Mouse (Mus musculus) CD4-positive, CD25-positive, alpha-beta regulatory T cell, adult 4 months (primary cell): ENCODE measurements around the gene Smpd2. TPM values are rescaled to one million over a fixed set of nuclear protein-coding genes. Genes with fewer than 3 reads are reported as not detected.

Source experiments
- ATAC-seq: one replicate; pipeline ENCODE4 v1.8.0; 2017
- polyA plus RNA-seq, 2 experiments: library from polyadenylated mRNA; unstranded; fragments of 100-300 nt; shearing (Covaris generic); gene quantifications; one replicate each; pipeline ENCODE4 v1.2.1; 2017

The Smpd2 gene
- polyA plus RNA-seq, 2 experiments from 2014 or later, result 34.8 to 42.2 TPM

DNA sequence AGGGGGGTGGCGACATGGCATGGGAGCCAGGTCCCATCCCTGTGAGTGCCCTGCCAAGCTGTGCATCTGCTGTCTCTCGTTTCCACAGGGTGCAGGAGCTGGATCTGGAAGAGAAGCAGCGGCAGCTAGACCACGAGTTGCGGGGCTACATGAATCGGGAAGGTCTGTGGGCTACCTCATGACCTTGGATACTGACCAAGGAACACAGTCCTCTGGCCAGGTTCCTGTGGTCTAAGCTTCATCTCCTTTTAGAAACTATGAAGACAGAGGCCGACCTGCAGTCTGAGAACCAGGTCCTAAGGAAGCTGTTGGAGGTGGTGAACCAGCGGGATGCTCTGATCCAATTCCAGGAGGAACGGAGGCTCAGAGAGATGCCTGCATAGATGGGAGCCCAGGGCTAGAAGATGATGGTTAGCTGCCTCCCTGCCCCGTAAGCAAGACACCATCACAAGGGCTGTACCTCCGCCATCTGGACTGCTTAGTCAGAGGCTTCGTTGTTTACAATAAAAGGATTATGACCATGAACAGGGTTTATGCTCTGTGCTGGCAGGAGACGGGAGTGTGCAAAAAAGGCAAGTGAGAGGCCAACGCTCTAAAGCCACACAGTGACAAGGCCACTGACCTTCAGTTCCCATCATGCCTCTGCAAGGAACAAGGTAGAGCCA lies 3.5 kb downstream of the Smpd2 start:
- ATAC-seq, result no peak

DNA sequence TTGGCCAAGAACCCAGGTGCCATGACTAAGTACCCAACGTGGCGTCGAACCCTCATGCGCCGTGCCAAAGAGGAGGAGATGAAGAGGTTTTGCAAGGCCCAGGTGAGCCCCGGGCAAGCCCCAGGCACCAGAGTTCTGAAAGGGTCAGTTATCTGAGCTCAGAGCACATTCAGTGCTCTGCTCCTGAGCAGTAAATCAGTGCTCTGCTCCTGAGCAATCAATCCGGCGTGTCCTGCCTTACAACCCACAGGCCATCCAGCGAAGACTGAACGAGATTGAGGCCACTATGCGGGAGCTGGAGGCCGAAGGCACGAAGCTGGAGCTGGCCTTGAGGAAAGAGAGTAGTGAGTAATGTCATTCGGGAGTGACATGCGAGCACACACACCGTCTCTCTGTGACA lies 4.4 kb downstream of the Smpd2 start:
- no peak for ATAC-seq

DNA sequence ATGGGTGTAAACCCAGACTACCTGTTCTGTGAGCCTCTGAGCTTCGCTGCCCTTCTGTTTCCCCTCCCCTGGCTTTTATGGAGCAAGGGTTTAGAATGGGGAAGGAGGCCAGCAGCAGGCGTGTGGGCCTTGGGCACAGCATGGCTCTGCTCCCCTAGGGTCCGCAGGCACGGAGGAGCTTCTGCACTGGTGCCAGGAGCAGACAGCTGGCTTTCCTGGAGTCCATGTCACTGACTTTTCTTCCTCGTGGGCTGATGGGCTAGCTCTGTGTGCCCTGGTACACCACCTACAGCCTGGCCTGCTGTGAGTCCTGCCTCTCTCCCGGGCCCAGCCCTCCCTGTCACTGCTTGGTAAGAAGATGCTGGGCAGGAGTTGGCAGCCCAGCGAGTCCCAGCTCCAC lies 7.7 kb downstream of the Smpd2 start:
- ATAC-seq, result no peak

DNA sequence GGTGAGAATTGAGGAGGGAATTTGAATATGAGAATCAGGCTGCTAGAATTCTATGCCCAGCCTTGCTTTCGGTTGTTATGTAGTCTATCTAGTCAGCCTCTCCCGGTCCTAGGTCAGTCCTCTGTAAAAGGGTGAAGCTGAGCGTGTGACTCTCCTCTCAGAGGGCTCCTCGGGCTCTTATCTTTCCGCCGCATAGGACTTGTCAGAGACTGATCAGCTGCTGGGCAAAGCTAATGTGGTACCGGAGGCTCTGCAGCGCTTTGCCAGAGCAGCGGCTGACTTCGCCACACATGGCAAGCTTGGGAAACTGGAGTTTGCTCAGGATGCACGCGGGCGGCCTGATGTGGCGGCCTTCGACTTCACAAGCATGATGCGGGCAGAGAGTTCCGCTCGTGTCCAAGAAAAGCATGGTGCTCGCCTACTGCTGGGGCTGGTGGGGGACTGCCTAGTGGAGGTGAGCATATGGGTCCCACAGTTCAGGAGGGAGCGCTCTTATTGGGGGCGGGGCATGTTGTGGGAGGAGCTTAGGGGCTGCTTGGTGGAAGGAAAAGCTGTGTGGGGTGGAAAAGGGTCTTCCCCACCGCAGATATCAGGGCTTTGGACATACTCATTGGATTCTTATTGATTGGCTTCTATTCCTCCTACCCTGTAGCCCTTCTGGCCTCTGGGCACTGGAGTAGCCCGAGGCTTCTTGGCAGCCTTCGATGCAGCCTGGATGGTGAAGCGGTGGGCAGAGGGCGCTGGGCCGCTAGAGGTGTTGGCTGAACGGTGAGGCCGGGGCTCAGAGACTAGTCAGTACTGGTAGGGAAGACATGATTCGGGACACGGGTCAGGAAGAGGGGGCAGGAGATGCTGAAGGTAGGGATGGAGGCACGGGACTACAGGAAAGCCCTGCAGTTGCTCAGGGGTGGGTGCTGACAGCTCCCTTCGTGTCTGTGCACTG lies 9.0 kb downstream of the Smpd2 start:
- no peak for ATAC-seq

DNA sequence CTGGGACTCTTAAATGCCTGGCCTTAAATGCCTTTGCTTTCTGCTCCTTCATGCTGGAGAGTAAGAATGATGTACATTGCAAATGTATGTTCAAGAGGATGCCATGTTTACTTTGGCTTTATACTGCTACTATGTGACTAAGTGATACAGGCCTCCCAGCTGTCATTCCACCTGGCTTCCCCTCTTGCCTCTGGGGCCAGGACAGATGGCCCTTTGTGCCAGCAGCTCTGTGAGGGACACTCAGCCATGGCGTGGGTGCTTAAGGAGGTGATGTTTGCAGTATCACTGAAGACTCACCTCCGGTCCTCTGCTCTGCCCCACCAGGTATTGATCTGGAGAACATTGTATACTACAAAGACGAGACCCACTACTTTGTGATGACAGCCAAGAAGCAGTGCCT lies 10.2 kb downstream of the Smpd2 start:
- no peak for ATAC-seq

DNA sequence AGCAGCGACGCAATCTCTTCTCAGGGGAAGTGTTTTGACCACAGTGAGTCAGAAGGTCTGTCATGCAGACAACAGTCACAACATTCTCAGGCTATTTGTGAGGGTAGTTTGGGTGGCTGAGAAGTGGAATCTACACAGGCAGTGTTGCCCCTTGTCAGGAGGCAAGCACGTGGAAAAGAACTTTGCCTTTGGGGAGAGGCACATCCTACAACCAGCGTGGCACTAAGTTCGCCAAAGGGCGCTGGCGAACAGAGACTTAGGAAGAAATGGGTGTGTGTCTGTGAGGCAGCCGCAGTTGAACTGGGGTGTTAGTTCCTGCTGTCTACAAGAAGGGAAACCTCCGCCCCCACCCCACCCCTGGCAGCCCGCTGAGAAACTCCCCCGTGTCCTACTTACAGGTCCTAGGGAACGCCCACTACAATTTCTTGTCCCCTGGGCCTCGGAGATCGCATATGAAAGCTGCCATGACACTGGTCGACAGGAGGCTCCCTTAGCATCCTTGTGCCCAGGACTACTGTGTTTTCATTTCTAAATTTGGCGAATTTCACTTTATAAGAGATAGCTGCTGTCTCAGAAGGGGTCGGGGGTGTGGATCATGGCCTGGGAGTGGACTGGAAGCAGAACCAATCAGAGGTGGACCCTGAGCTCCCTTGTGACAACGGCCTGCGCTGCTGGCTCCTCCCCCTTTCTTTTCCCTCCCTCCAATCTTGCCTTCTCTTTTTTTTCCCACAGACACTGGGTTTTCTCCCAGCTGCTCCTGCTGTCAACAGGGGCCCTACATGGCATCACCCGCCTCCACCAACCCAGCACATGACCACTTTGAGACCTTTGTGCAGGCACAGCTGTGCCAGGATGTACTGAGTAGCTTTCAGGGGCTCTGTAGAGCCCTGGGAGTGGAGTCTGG lies 12.6 kb downstream of the Smpd2 start:
- peak; percentile 50 for ATAC-seq

DNA sequence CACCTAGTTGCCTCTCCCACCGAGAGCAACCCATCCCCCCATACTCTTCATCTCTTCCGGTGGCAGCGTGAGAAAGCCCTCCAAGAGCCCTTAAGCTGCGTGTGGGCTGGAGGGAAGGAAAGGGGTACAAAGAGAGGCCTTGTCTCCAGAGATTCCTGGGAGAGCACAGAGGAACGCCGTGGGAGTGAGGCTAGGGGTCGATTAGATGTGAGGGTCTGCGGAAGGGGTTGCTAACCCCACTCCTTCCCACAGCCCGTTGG lies 13.2 kb downstream of the Smpd2 start:
- ATAC-seq, result peak; percentile 20

DNA sequence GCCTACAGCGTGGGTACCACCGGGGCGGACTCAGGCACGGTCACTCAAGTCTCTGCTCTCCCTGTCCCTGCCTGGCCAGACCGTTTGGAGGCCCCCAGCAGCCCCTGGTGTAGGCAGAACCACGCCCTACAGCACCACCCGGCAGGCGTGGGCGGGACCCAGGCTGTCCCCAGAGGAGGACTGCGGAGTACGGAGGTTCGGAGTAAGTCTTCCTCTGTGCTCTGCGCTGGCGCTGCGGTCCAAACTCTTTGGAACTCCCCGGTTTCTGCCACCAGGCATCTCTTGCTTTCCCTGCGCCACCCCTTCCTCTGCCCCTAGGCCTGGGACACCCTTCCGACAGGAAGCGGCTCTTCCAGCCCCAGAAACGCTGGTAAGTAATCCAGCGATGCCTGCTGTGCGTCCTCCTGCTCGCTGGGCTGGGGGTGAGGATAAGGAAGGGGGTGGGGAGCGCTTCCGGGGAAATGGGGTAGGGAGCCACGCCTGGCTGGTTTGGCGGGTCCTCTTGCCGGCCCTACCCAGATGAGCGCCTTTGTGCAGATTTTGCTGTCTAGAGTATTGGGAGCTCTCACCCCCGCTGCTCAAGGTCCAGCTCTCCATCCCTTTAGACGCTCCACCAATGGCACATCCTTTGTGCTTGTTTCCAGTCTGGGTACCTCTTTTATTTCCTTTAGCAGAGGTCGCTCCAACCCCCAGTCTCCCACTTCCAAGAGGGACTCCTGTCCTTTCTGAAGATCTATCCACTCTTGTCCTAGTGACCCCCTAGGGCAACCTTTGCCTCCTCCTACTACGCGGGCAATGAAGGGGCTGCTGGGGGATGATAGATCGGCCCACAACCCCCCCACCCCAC lies 13.8 kb downstream of the Smpd2 start, which contains the start of gene Mical1:
Gene Mical1, plus strand, starts transcription at position 144 of the 847 bp plus-strand sequence.
- ATAC-seq, result peak; percentile 50

DNA sequence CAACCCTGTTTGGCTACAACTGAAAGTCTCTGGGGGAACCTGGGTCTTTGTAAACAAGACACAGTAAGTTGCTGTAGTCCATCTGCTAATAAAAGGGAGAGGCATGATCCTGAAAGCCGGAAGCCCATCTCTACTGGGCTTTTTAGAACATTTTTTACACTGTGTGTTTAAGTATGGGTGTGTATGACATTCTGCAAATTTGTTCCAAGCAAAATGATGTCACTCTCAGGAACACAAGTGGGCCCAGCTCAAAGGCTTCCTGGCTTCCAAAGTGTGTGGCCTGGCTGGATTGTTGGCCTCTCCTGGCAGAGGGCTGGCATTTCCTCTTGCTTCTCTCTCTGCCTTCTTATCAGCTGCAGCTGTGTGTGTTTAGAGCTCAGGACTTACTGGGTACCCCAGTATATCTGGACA lies 15.2 kb downstream of the Smpd2 start:
- ATAC-seq, result no peak

DNA sequence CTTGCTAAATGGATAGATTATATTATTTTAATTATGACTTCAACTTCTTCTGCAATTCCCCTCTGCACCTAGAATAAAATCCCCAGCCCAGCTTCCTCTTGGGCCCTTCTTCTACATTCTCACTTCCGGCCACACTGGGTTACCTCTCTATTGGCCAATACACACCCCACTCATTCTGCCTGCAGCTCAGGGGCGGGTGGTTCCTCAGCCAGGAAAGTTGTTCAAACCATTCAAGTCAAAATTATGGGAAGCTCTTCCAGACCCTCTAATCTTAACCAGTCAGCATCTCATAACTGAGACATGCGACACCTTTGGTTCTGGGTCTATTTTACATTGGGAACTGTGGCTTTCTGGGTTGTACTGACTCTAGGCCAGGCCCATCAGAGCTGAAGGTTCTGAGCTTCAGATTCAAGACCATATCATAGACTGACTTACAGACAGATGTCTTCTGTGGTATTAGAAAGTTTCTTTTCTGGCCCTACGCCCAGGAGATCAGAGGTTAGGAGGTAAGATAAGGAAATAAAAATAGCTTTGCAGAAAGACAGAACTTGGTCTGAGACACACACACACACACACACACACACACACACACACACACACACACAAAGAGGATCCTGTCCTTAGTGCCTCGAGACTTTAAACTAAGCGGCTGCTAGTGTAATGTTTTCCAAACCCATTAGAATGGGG lies 16.2 kb downstream of the Smpd2 start:
- ATAC-seq, result peak; percentile 40

DNA sequence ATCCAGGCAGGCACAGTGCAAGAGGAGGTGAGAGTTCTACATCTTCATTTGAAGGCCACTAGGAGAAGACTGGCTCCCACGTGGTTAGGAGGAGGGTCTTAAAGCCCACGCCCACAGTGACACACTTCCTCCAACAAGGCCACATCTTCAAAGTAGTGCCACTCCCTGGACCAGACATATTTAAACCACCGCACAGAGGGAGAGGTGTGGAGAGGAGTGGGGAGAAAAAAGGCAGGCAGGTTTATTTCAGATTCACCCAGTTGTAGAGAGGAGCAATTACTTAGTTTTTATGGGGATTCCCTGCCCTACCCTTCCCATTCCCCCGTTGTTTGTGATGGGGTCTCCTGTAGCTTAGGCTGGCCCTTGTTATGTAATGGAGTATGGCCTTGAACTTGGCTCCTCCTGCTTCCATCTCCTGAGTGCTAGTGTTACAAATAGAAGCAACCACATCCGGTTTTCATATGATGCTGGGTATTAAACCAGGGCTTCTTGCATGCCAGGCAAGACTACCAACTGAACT lies 17.1 kb downstream of the Smpd2 start:
- ATAC-seq, result peak; percentile 27

DNA sequence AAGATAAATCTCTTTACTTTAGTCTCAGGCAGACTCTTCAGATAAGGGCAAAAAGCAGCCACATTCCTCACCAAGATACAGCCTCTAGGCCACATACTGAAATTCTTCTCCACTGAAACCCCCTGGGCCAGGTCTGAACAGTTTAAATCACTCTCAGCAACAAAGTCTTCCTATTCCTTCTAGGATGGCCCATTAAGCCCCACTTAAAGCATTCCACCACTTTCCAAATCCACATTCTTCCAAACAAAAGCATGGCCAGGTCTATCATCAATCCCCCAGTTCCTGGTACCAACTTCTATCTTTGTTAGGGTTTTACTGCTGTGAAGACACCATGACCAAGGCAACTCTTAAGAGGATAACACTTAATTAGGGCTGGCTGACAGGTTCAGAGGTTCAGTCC lies 17.6 kb downstream of the Smpd2 start:
- no peak for ATAC-seq

DNA sequence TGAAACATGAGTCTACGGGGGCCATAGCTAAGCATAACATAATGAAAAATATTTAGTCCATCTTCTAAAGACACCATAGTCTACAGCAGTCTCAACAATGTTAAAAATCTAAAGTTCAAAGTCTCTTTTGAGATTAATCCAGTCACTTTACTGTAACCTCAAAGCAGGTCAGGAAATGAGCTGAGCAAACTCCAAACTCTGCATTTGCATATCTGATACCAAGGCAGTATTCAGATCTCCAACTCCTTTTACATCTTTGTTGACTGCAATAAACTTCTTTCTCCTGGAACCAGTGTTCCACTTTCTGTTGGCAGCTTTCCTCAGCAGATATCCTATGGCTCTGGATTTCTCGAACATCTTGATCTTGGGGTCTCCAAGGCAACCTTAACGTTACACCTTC lies 19.5 kb downstream of the Smpd2 start:
- no peak for ATAC-seq

DNA sequence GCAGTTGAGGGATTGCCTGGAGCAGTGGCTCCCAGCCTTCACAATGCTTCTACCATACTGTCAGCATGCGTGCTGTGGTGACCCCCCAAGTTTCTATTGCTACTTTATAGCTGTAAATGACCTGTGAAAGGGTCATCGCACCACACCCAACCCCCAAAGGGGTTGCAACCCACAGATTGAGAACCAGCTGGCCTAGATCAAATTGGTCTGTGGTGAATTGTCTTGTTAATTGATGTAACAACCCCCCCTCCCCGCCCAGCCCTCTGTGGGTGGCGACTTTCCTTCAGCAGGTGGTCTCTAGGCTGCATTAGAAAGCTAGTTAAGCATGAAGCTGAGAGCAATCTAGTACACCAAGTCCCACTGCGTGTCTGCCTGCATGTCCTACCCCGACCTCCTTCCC lies 22.8 kb downstream of the Smpd2 start:
- no peak for ATAC-seq

DNA sequence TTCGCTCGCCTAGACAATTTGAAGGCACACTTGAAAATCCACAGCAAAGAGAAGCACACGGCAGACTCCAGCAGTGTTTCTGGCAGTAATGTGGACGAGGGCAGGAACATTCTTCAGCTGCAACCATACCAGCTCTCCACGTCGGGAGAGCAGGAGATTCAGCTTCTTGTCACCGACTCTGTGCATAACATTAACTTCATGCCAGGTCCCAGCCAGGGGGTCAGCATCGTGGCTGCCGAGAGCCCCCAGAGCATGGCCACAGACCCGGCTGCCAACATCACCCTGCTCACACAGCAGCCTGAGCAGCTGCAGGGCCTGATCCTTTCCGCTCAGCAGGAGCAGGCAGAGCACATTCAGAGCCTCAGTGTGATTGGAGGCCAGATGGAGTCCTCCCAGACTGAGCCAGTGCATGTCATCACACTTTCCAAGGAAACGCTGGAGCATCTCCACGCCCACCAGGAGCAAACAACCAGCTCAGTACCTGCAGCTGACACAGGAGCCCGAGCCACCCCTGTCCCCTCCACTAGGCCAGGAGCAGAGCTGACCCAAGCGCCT lies 25.7 kb downstream of the Smpd2 start:
- no peak for ATAC-seq

DNA sequence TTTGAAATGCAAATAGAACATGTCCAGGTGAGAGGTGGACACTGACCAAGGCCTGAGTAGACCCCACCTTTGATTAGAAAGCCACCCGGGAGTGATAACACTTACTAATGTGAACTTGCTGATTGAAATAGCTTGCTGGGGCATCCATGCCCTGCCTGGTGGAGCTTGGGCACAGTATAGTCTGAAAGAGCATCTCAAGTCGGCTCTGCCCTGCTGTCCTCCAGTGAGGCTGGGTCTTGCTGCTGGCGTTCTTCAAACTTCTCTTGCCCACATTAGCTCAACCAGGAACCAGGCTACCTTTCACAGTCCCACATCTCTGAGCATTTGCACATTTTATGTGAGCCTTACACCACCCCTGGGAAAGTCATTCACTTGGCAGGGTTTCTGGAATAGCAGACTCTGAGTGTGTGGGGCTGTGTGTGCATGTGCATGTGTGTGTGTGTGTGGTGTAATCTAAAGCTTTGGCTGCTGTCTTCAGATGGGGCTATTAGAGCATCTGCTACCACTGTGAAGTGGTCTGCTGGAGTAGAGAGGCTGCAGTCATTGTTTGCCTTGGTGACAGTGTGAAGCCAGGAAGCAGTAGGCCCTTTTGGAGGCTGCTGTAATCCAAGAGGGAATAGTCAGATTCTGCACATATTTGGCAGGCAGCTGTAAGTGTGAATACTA lies 29.0 kb downstream of the Smpd2 start:
- no peak for ATAC-seq

DNA sequence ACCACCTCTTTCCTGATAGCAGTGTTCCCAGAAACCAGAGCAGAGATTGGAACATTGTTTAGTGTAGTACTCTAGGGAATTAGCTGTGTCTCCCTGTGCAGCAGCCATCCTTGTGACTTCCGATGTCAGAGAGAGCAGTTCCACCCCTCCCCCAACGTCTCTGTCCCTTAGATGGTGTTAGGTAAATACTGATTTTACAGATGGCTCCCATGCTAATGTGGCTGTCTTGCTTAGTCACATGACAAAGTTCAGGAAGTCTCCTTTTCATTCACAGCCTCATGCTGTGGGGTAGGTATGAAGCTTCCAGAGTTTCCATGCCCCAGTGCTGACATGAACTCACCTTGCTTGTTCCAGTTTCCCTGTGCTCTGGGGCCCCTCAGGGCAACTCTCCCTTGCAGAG lies 29.7 kb downstream of the Smpd2 start:
- no peak for ATAC-seq

DNA sequence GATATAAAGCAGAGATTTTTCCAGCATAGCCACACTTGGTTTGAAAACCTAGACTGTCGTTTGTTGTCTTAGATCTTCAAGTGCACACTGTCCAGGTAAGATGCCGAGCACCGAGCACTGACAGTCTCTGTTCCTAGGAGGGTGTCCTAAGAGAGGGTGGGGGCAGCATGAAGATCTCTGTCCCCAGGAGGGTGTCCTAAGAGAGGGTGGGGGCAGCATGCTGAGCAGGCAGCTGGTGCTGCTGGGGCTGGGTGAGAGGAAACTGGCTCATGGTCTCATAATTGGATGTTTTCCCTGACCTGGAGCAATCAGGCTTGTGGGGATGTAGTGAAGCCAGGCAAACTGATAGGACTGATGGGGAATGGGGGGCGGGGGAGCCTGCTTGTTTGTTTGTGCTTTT lies 30.2 kb downstream of the Smpd2 start:
- ATAC-seq, result no peak

DNA sequence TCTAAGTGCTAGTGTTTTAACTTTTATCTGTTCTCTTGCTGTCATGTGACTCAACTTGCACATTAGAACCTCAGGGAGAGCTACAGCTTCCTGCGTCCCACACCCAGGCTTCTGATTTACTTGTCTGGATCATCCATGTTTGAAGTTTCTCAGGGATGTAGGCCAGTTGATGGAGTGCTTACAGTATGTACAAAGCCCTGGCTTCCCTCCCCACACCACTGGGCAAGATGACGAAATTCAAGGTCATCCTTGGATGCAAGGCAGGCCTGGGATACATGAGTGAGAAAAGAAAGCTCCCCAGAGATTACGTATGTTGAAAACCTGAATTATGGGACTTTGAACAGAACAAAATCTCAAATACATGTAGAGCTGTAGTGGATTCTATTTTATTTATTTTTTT lies 37.4 kb downstream of the Smpd2 start:
- no peak for ATAC-seq

DNA sequence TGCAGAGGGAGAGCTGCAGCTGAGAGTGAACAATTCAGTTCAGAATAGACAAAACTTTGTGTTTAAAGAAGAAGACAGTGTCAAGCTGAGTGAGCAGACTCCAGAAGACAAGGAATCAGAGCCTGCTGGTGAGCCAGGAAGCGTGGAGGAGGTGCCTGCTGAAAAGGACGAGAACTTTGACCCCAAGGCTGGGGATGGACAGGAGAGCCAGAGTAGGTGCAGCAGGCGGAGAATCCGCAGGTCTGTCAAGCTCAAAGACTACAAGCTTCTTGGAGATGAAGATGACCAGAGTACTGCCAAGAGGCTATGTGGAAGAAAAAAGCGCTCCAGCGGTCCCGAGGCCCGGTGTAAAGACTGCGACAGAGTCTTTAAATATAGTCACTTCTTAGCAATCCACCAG lies 38.5 kb downstream of the Smpd2 start:
- no peak for ATAC-seq
